Mouse (Mus musculus): ENCODE data around the gene 4921517D22Rik. TPM values are rescaled to one million over a fixed set of nuclear protein-coding genes. Genes with fewer than 3 reads are reported as not detected.

4921517D22Rik gene
- polyA plus RNA-seq, 1 experiment from 2014 or later = not detected

DNA sequence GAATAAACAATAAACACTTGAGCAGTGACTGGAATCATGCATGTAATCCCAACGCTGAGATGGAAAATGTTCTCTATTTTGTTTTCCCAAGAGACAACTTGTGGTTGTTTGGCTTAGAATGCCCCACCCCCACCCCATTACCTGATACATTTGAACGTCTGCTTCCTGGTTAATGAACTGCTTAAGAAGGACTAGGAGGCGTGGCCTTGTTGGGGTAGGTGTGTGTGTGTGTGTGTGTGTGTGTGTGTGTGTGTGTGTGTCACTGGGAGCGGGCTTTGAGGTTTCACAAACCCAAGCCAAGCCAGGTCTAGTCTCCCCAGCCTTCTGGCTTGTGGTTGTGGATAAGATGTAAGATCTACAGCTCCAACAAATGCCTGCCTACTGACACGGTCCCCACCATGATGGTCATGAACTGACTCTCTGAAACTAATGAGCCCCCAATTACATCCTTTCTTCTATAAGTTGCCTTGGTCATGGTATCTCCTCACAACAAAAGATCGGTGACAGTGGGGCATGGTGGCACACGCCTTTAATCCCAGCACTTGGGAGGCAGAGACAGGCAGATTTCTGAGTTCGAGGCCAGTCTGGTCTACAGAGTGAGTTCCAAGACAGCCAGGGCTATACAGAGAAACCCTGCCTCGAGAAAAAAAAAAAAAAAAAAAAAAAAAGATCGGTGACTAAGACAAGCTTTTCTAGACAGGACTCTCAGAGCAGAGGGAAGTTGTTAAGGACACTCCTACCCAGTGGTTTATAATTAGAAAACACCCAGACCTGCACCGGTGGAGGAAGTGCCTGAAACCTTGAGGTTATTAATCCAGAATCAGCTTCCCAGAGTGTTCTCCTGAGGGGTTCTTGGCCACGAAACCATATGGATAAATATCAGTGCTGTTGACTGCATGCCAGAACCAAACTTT lies 17.3 kb downstream of the 4921517D22Rik start:
- no peak overlapping the region for H3K27ac ChIP-seq
- H3K4me3 ChIP-seq (ENCODE audit: inconsistent target) = no peak overlapping the region
- 48% methylated on average over 10 of the region's 12 CpGs for WGBS (ENCODE audit: missing documents)
- no peaks in the 10 kb centered on the region for H3K79me2 ChIP-seq (ENCODE audit: inconsistent target)
- no peaks in the 10 kb centered on the region for H3K36me3 ChIP-seq (ENCODE audit: inconsistent target)

GRCm38 (mm10) chr13:59675151-59676011 lies 18.5 kb downstream of the 4921517D22Rik start, which contains the start of gene Golm1:
Gene Golm1 (minus strand): TSS chr13:59675811.
- Histone ChIP-seq H3K4me3 (ENCODE audit: inconsistent target) (peak within 1 kb of the TSS; percentile 45), H3K79me2 (ENCODE audit: inconsistent target) (no peaks in the 10 kb centered on the region), H3K27ac (no peak within 1 kb of the TSS), H3K36me3 (ENCODE audit: inconsistent target) (no peaks in the 10 kb centered on the region)
- WGBS (ENCODE audit: missing documents) = under 1% methylated on average over 61 of the region's 61 CpGs

GRCm38 (mm10) chr13:59674761-59675150 lies 19.2 kb downstream of the 4921517D22Rik start:
- Histone ChIP-seq H3K79me2 (ENCODE audit: inconsistent target) (no peaks in the 10 kb centered on the region), H3K36me3 (ENCODE audit: inconsistent target) (no peaks in the 10 kb centered on the region), H3K27ac (no peak overlapping the region), H3K4me3 (ENCODE audit: inconsistent target) (peak overlapping the region; percentile 45)
- WGBS (ENCODE audit: missing documents) = 10% methylated on average over 13 of the region's 13 CpGs

GRCm38 (mm10) chr13:59674215-59674614 lies 19.7 kb downstream of the 4921517D22Rik start:
- H3K36me3 ChIP-seq (ENCODE audit: inconsistent target) = no peaks in the 10 kb centered on the region
- no peak overlapping the region for H3K4me3 ChIP-seq (ENCODE audit: inconsistent target)
- WGBS (ENCODE audit: missing documents) = 81% methylated on average over 3 of the region's 3 CpGs
- H3K79me2 ChIP-seq (ENCODE audit: inconsistent target) = no peaks in the 10 kb centered on the region
- H3K27ac ChIP-seq = no peak overlapping the region

DNA sequence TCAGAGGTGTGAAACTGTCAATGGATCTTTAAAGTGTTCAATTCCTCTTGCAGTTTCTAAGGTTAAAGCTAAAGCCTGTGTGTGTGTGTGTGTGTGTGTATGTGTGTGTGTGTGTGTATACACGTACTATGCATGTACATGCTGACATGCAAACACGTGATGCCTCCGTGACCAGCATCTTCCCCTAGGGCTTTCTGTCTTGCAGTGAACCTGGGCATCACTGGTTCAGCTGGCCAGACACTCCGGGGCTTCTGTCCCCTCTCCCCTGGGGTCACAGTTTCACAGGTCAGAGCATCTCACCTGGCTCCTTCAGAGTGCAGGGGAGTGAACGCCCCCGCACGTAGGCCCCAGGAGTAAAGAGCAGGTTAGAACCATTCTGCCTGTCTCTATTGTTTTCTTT lies 20.3 kb downstream of the 4921517D22Rik start:
- no peak overlapping the region for H3K4me3 ChIP-seq (ENCODE audit: inconsistent target)
- no peaks in the 10 kb centered on the region for H3K79me2 ChIP-seq (ENCODE audit: inconsistent target)
- H3K36me3 ChIP-seq (ENCODE audit: inconsistent target) = no peaks in the 10 kb centered on the region
- WGBS (ENCODE audit: missing documents) = 94% methylated on average over 6 of the region's 7 CpGs
- H3K27ac ChIP-seq = no peak overlapping the region

DNA sequence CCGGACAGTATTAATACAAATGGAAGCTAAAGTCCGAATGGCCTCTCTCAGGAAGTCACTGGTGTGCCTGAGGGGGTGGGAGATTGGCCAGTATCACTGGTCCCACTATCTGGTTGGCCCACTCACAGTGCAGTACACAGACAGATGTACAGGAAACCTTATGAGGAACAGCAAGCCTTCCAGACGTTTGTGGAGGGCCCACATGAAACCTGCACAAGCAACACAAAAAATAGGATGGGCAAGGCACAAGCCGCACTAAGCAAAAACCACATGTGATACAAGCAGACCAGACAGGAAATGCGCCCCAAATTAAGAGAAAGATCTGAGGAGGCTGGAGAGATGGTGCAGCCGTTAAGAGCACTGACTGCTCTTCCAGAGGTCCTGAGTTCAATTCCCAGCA lies 21.7 kb downstream of the 4921517D22Rik start:
- Histone ChIP-seq H3K4me3 (ENCODE audit: inconsistent target) (no peak overlapping the region), H3K36me3 (ENCODE audit: inconsistent target) (no peaks in the 10 kb centered on the region), H3K27ac (no peak overlapping the region), H3K79me2 (ENCODE audit: inconsistent target) (no peaks in the 10 kb centered on the region)
- WGBS (ENCODE audit: missing documents) = 42% methylated on average over 6 of the region's 6 CpGs

DNA sequence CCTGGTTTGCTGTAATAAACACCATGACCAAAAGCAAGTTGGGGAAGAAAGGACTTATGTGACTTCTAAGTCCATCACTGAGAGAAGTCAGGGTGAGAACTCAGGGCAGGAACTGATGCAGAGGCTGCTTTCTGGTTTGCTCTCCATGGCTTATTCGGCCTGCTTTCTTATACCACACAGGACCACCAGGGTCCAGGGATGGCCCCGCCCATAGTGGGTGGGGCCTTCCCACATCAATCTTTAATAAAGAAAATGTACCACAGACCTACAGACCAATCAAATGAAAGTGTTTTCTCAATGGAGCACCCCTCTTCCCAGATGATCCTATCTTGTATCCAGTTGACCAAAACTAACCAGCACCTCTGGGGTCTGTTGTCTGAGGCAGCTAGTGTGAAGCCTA lies 22.4 kb downstream of the 4921517D22Rik start:
- Histone ChIP-seq H3K4me3 (ENCODE audit: inconsistent target) (no peak overlapping the region), H3K79me2 (ENCODE audit: inconsistent target) (no peaks in the 10 kb centered on the region), H3K27ac (no peak overlapping the region), H3K36me3 (ENCODE audit: inconsistent target) (no peaks in the 10 kb centered on the region)
- WGBS (ENCODE audit: missing documents) = 82% methylated on average over 2 of the region's 2 CpGs

DNA sequence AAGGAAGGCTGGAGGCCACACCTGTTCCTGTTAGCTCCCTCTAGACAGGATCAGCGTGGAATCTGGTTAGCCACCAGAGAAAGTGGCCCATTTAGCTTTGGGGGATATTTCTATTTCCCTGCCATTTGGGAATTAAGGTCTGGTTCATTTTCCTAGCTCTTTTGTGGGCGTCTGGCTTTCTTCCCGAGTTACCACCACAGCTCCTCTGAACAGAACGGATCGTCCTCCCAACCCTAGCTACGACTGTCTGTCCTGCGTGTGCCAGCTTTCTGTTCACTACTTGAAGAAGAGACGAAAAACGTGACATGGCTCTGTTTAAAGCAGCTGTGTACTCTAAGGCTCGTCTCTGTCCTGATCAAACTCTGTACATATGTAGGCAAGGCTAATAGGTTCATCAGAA lies 24.0 kb downstream of the 4921517D22Rik start:
- Histone ChIP-seq H3K36me3 (ENCODE audit: inconsistent target) (no peaks in the 10 kb centered on the region), H3K4me3 (ENCODE audit: inconsistent target) (no peak overlapping the region), H3K79me2 (ENCODE audit: inconsistent target) (no peaks in the 10 kb centered on the region), H3K27ac (no peak overlapping the region)
- 98% methylated on average over 10 of the region's 10 CpGs for WGBS (ENCODE audit: missing documents)

- Histone ChIP-seq H3K27ac (peak overlapping the region; percentile 69), H3K79me2 (ENCODE audit: inconsistent target) (no peaks in the 10 kb centered on the region), H3K4me3 (ENCODE audit: inconsistent target) (no peak overlapping the region), H3K36me3 (ENCODE audit: inconsistent target) (no peaks in the 10 kb centered on the region)
- WGBS (ENCODE audit: missing documents) = 2% methylated on average over 11 of the region's 11 CpGs
Observed at GRCm38 (mm10) chr13:59668501-59669093, 25.3 kb downstream of the 4921517D22Rik start.

DNA sequence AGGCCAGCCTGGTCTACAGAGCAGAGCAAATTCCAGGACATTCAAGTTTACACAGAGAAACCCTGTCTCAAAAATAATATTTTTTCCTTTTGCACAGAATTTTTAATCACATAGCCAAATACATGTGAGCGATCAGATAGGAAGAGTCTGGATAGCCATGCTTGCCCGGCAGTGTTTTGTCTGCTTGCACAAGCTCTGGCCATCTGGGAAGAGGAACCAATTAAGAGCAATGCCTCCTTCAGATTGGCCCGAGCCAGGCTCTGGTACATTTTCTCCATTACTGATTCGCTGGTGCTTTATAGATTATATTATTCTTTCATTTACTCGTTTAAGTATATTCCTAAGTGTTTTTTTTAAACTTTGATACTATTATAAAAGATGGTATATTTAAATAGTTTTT lies 26.1 kb downstream of the 4921517D22Rik start:
- H3K4me3 ChIP-seq (ENCODE audit: inconsistent target) = no peak overlapping the region
- no peak overlapping the region for H3K27ac ChIP-seq
- no peaks in the 10 kb centered on the region for H3K79me2 ChIP-seq (ENCODE audit: inconsistent target)
- no peaks in the 10 kb centered on the region for H3K36me3 ChIP-seq (ENCODE audit: inconsistent target)
- 65% methylated on average over 5 of the region's 5 CpGs for WGBS (ENCODE audit: missing documents)

GRCm38 (mm10) chr13:59663939-59664712 lies 29.8 kb downstream of the 4921517D22Rik start:
- Histone ChIP-seq H3K4me3 (ENCODE audit: inconsistent target) (no peak overlapping the region), H3K36me3 (ENCODE audit: inconsistent target) (no peaks in the 10 kb centered on the region), H3K27ac (no peak overlapping the region), H3K79me2 (ENCODE audit: inconsistent target) (no peaks in the 10 kb centered on the region)
- WGBS (ENCODE audit: missing documents) = 96% methylated on average over 17 of the region's 19 CpGs

DNA sequence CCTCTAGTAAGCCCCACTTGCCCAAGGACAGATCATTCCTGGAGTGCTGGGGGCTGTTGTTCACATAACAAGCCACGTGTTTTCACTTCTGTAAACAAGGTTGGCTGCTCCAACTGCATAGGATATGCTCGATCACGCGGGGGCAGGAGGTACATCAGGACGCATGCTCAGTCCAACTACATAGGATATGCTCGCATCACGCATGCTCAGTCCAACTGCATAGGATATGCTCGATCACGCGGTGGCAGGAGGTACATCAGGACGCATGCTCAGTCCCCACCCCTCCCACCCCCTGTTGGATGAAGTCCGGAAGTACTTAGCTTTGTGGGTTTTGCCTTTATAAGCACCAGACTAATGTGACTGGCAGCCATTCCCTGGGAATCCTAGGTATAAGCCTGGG lies 31.9 kb downstream of the 4921517D22Rik start:
- WGBS (ENCODE audit: missing documents) = 91% methylated on average over 12 of the region's 12 CpGs
- no peak overlapping the region for H3K4me3 ChIP-seq (ENCODE audit: inconsistent target)
- H3K79me2 ChIP-seq (ENCODE audit: inconsistent target) = no peaks in the 10 kb centered on the region
- H3K36me3 ChIP-seq (ENCODE audit: inconsistent target) = no peaks in the 10 kb centered on the region
- no peak overlapping the region for H3K27ac ChIP-seq

- no peaks in the 10 kb centered on the region for H3K79me2 ChIP-seq (ENCODE audit: inconsistent target)
- H3K4me3 ChIP-seq (ENCODE audit: inconsistent target) = no peak overlapping the region
- no peak overlapping the region for H3K27ac ChIP-seq
- WGBS (ENCODE audit: missing documents) = 79% methylated on average over 8 of the region's 8 CpGs
- no peaks in the 10 kb centered on the region for H3K36me3 ChIP-seq (ENCODE audit: inconsistent target)
Observed at GRCm38 (mm10) chr13:59661387-59661786, 32.5 kb downstream of the 4921517D22Rik start.

DNA sequence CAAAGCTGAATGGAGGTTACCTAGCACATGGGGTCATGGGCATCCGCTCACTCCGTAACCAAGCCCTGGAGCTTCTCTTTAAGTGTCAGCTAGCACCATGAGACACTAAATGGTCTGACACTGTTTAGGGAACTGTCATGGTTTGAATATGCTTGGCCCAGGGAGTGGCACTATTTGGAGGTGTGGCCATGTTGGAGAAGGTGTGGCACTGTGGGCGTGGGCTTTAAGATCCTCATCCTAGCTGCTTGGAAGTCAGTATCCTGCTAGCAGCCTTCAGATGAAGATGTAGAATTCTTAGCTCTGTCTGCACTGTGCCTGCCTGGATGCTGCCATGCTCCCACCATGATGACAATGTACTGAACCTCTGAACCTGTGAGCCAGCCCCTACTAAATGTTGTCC lies 33.5 kb downstream of the 4921517D22Rik start:
- Histone ChIP-seq H3K79me2 (ENCODE audit: inconsistent target) (no peaks in the 10 kb centered on the region), H3K4me3 (ENCODE audit: inconsistent target) (no peak overlapping the region), H3K36me3 (ENCODE audit: inconsistent target) (no peaks in the 10 kb centered on the region), H3K27ac (no peak overlapping the region)
- WGBS (ENCODE audit: missing documents) = 95% methylated on average over 3 of the region's 3 CpGs
